Mouse (Mus musculus) testis, adult 10 weeks (tissue): ENCODE measurements around the gene Marveld2. TPM values are rescaled to one million over a fixed set of nuclear protein-coding genes. Genes with fewer than 3 reads are reported as not detected.

ENCODE experiments used
- polyA plus RNA-seq: library from polyadenylated mRNA; stranded (reverse); fragments of 350-450 nt; fragmentation: Illumina TruSeq; extraction: RNeasy Lipid Tissue Mini Kit (QIAGEN cat#74804); gene quantifications from one replicate; pipeline ENCODE4 v1.2.3, GENCODE M21; 2014; ENCODE audit warnings: low read depth, low replicate concordance

Marveld2 gene
- 0.64 TPM for polyA plus RNA-seq

GRCm38 (mm10) chr13:100616181-100617087 is at the start of gene Marveld2:
Gene Marveld2 (minus strand): TSS chr13:100616971.

GRCm38 (mm10) chr13:100651439-100652186 is 34.8 kb upstream of the Marveld2 start, which contains the start of gene Taf9:
Gene Taf9 (plus strand): TSS chr13:100651579.

GRCm38 (mm10) chr13:100650550-100651438 is 34.0 kb upstream of the Marveld2 start, which contains the start of the genes Ak6 and Rad17:
Gene Ak6 (plus strand): TSS chr13:100650979.
Gene Rad17 (minus strand): TSS chr13:100651051.

GRCm38 (mm10) chr13:100552369-100553041 is 64.3 kb downstream of the Marveld2 start, which contains the start of gene Ocln:
Gene Ocln (minus strand): TSS chr13:100552718.

Other genes with a start within 250 kb of the Marveld2 start
- 0.17 TPM for gene Naip1, start 164.1 kb downstream of the Marveld2 start, polyA plus RNA-seq
- 70.5 TPM for gene Gtf2h2, start 124.4 kb downstream of the Marveld2 start, polyA plus RNA-seq
- 7.9 TPM for gene Ocln, start 64.3 kb downstream of the Marveld2 start, polyA plus RNA-seq
- 2,518 TPM for gene Ak6, start 34.0 kb upstream of the Marveld2 start, polyA plus RNA-seq
- gene Rad17, start 34.1 kb upstream of the Marveld2 start, polyA plus RNA-seq = 116 TPM
- gene Taf9, start 34.6 kb upstream of the Marveld2 start, polyA plus RNA-seq = 241 TPM
- gene Ccdc125, start 52.7 kb upstream of the Marveld2 start, polyA plus RNA-seq = 0.21 TPM
- gene Cdk7, start 114.0 kb upstream of the Marveld2 start, polyA plus RNA-seq = 38.1 TPM
- gene Mrps36, start 127.7 kb upstream of the Marveld2 start, polyA plus RNA-seq = 112 TPM
- 19.5 TPM for gene Cenph, start 158.9 kb upstream of the Marveld2 start, polyA plus RNA-seq
- gene Ccnb1, start 169.6 kb upstream of the Marveld2 start, polyA plus RNA-seq = 101 TPM
- 35.9 TPM for gene Slc30a5, start 216.5 kb upstream of the Marveld2 start, polyA plus RNA-seq